Mouse (Mus musculus): ENCODE results near the gene Dlg2. TPM values are rescaled to one million over a fixed set of nuclear protein-coding genes. Genes with fewer than 3 reads are reported as not detected.

The Dlg2 gene
- polyA plus RNA-seq, 1 experiment: 0.21 TPM

- WGBS: 90% methylated on average over 3 of the region's 3 CpGs
- no peak for DNase-seq (ENCODE audit: low read depth, low spot score)
Measured at GRCm38 (mm10) chr7:92264325-92264724, 1787.9 kb downstream of the Dlg2 start.

- no peak for DNase-seq (ENCODE audit: low read depth, low spot score)
Measured at GRCm38 (mm10) chr7:92264964-92265363, 1788.5 kb downstream of the Dlg2 start.

GRCm38 (mm10) chr7:92275353-92275752 lies 1798.9 kb downstream of the Dlg2 start:
- DNase-seq (ENCODE audit: low read depth, low spot score): no peak
- WGBS: 45% methylated on average over 4 of the region's 4 CpGs

GRCm38 (mm10) chr7:92277629-92278028 lies 1801.2 kb downstream of the Dlg2 start:
- 72% methylated on average over 4 of the region's 4 CpGs for WGBS
- DNase-seq (ENCODE audit: low read depth, low spot score): no peak

GRCm38 (mm10) chr7:92280925-92281324 lies 1804.5 kb downstream of the Dlg2 start:
- 43% methylated on average over 7 of the region's 7 CpGs for WGBS
- no peak for DNase-seq (ENCODE audit: low read depth, low spot score)

GRCm38 (mm10) chr7:92287058-92287457 lies 1810.6 kb downstream of the Dlg2 start:
- DNase-seq (ENCODE audit: low read depth, low spot score): no peak
- 56% methylated on average over 1 of the region's 1 CpGs for WGBS

GRCm38 (mm10) chr7:92288814-92289213 lies 1812.3 kb downstream of the Dlg2 start:
- 82% methylated on average over 3 of the region's 3 CpGs for WGBS
- DNase-seq (ENCODE audit: low read depth, low spot score): no peak

- no peak for DNase-seq (ENCODE audit: low read depth, low spot score)
- WGBS: 46% methylated on average over 8 of the region's 8 CpGs
Measured at GRCm38 (mm10) chr7:92292918-92293518, 1816.5 kb downstream of the Dlg2 start.

GRCm38 (mm10) chr7:92301046-92301445 lies 1824.6 kb downstream of the Dlg2 start:
- DNase-seq (ENCODE audit: low read depth, low spot score): no peak
- WGBS: 56% methylated on average over 2 of the region's 2 CpGs

- WGBS: 93% methylated on average over 2 of the region's 2 CpGs
- DNase-seq (ENCODE audit: low read depth, low spot score): no peak
Measured at GRCm38 (mm10) chr7:92307634-92308033, 1831.2 kb downstream of the Dlg2 start.

- DNase-seq (ENCODE audit: low read depth, low spot score): no peak
- WGBS: 70% methylated on average over 2 of the region's 2 CpGs
Measured at GRCm38 (mm10) chr7:92308168-92308567, 1831.7 kb downstream of the Dlg2 start.

GRCm38 (mm10) chr7:92316389-92316788 lies 1839.9 kb downstream of the Dlg2 start:
- DNase-seq (ENCODE audit: low read depth, low spot score): no peak
- WGBS: 68% methylated on average over 6 of the region's 6 CpGs

- WGBS: 80% methylated on average over 1 of the region's 1 CpGs
- DNase-seq (ENCODE audit: low read depth, low spot score): no peak
Measured at GRCm38 (mm10) chr7:92319469-92319868, 1843.0 kb downstream of the Dlg2 start.

- no peak for DNase-seq (ENCODE audit: low read depth, low spot score)
Measured at GRCm38 (mm10) chr7:92320181-92320580, 1843.7 kb downstream of the Dlg2 start.

- WGBS: 64% methylated on average over 2 of the region's 2 CpGs
- DNase-seq (ENCODE audit: low read depth, low spot score): no peak
Measured at GRCm38 (mm10) chr7:92321786-92322185, 1845.3 kb downstream of the Dlg2 start.

GRCm38 (mm10) chr7:92322342-92323069 lies 1846.0 kb downstream of the Dlg2 start:
- no peak for DNase-seq (ENCODE audit: low read depth, low spot score)

GRCm38 (mm10) chr7:92323710-92324109 lies 1847.2 kb downstream of the Dlg2 start:
- 43% methylated on average over 4 of the region's 4 CpGs for WGBS
- DNase-seq (ENCODE audit: low read depth, low spot score): no peak

More at GRCm38 (mm10) chr7:92322342-92323069, 1846.0 kb downstream of the Dlg2 start:
- 82% methylated on average over 13 of the region's 13 CpGs for whole genome bisulfite sequencing

GRCm38 (mm10) chr7:92327343-92327896 lies 1850.9 kb downstream of the Dlg2 start:
- 14% methylated on average over 2 of the region's 2 CpGs for WGBS
- DNase-seq (ENCODE audit: low read depth, low spot score): no peak

GRCm38 (mm10) chr7:92333220-92333898 lies 1856.9 kb downstream of the Dlg2 start:
- no peak for DNase-seq (ENCODE audit: low read depth, low spot score)
- 84% methylated on average over 5 of the region's 5 CpGs for WGBS

- 55% methylated on average over 3 of the region's 3 CpGs for WGBS
- no peak for DNase-seq (ENCODE audit: low read depth, low spot score)
Measured at GRCm38 (mm10) chr7:92356542-92356941, 1880.1 kb downstream of the Dlg2 start.

- DNase-seq (ENCODE audit: low read depth, low spot score): no peak
- WGBS: 79% methylated on average over 3 of the region's 3 CpGs
Measured at GRCm38 (mm10) chr7:92363386-92363785, 1886.9 kb downstream of the Dlg2 start.

Data from large intestine, adult 2 months (tissue).